Mouse (Mus musculus): ENCODE measurements at regions not wholly inside any gene's neighbourhood (a gene's known extent, or its start where the extent isn't known, plus 50 kb on each side); places are given as distances from the start of the nearest gene placed in this dataset.

GRCm38 (mm10) chr15:5777074-5777473 is 522.5 kb upstream of the Dab2 start:
- TF ChIP-seq CTCF (IDR thresholded peaks at IDR 0.05; ENCODE audit: extremely low read depth, insufficient read depth, low read length) = no peak
- TF ChIP-seq POLR2A (IDR thresholded peaks at IDR 0.05; ENCODE audit: extremely low read depth, insufficient read depth, low read length) = no peak
